Mouse (Mus musculus) common myeloid progenitor, adult 5-6 weeks (primary cell): ENCODE measurements at regions not wholly inside any gene's neighbourhood (a gene's known extent, or its start where the extent isn't known, plus 50 kb on each side); places are given as distances from the start of the nearest gene placed in this dataset.
A peak's percentile ranks its signal among the peaks of the same experiment; 100 is the strongest.
"Not testable (repeated sequence)": the region's sequence is repeated elsewhere in the genome, so short reads cannot be mapped to it uniquely, and the experiment has no call there.

Experiments used
- ATAC-seq: replicated peaks from 2 replicates; pipeline ENCODE4 v1.8.0; 2016; ENCODE audit warnings: low read depth, mild to moderate bottlenecking, moderate TSS enrichment, inconsistent platforms; ENCODE audit not compliant: poor library complexity, severe bottlenecking

DNA sequence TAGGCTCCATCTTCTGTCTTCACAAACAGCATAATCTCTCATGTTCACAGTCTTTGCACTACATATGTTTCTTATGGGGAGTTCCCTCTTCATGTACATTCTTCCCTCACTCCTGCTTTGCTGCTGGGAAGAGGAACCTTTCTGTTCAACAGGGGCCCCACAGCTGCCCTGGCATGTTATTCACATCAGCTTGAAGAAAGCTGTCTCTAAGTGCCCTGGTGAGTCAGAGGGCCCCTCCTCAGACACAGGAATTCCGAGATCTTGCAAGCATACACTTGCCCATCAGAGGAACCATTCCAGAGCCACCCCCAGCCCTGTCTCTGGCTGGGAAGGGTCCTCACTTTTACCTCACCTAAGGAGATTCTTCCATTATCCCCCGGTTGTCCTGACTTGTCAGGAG lies 151.9 kb upstream of the Camk1g start:
- no peak for ATAC-seq

DNA sequence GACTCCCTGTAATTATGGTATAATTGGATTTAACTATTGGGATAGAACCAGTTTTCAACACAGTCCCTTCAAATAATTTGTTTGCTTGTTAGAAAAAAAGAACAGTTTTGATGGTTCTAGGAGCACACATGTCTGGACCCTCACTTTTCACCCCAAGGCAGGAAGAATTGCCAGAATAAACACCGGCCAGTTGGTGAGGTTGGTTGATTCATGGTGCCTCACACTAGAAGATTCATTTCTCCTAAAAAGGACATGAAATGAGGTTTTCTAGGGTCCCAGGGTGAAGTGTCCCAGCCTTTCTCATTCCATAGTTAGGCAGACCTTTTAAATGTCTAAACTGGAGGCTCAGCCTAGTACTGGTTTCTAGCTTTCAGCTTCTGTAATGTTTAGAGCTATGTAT lies 148.7 kb upstream of the Camk1g start:
- no peak for ATAC-seq

DNA sequence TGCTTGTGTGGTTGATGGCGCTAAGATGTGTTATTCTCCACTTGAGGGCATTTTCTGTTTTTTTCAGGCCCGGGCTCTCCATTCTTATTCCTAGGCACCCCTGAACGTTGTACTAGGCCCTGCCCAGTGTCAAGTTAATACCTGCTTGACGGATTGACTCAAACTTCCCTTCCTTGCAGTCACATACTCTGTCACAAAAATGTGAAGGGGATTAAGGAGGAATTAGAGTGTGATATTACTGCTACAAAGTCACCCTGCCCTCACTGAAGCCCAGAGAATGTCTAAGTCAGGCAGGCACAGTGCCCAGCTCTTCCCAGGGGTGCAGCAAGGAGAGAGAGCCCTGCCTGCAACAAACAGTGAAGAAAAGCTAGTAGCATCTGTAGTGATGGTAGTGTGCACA lies 147.9 kb upstream of the Camk1g start:
- ATAC-seq, result no peak

DNA sequence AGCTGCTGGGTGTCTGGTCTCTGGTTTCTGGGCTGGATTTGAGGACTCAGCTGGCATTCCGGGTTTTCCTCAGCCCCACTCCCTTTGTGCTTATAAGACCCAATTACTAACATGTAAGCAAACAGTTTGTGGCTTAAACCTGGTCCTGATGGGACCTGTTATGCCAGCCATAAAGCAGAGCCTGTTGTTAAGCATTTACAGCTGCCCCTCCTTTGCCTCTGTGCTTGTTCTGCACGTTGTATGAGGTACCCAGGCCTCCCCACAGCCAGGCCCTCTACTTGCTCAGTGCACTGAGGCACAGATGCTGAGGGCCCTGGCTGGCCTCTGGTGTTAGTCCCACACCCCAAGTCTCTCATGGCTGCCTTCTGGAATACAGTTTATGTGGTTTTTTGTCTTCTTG lies 147.2 kb upstream of the Camk1g start:
- ATAC-seq, result no peak

DNA sequence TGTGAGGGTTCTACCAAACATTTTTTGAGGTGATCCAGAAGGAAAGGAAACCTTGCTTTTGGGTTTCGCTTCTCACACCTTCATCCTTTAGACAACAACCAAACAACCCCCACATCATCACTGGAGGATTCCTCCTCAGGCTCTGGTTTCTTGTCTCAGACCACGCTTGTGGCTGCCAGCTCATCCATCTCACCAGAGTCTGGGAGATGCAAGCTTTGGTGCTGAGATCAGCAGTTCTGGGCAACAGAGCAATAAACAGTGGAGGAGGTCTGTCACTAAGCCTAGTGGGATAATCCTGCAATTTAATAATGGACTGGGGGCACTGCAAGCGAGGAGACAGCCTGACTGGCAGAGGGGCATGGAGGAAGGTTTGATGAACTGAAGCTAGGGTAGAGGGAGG lies 146.3 kb upstream of the Camk1g start:
- no peak for ATAC-seq

DNA sequence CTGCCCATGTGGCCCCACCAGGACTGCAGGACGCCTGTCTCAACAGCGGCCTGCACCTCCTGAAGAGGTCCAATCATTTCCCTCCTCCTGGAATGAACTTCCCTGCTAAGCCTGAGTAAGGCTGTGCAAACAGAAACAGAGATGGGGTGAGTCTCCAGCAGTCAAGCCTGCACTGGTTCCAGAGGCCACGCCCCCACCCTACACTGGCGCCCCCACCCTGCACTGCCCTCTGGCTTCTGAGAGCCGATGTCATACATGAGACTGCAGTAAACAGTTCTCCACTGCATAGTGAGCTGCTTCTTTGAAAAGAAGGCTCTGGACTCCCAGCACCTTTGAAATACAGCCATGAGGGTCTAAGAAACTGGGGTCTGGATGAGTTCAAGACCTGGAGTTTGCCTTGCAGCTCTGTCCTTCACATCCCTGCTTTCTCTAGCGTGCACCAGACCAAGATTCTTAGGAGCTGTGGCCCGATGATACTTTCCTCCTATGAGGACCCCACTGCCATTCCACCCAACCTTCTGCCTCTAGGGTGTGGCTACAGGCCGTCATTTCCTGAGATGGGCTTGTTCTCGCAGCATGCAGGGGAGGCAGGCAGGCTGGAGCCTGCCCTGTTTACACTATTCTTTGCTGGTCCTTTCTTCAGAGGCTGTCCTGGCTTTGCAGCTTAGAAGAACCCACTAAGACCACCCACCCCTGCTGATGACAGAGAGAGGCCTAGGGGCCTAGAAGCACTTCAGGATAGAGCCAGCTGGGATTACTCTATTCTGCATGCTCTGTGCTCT lies 144.0 kb upstream of the Camk1g start:
- peak; percentile 91 for ATAC-seq

DNA sequence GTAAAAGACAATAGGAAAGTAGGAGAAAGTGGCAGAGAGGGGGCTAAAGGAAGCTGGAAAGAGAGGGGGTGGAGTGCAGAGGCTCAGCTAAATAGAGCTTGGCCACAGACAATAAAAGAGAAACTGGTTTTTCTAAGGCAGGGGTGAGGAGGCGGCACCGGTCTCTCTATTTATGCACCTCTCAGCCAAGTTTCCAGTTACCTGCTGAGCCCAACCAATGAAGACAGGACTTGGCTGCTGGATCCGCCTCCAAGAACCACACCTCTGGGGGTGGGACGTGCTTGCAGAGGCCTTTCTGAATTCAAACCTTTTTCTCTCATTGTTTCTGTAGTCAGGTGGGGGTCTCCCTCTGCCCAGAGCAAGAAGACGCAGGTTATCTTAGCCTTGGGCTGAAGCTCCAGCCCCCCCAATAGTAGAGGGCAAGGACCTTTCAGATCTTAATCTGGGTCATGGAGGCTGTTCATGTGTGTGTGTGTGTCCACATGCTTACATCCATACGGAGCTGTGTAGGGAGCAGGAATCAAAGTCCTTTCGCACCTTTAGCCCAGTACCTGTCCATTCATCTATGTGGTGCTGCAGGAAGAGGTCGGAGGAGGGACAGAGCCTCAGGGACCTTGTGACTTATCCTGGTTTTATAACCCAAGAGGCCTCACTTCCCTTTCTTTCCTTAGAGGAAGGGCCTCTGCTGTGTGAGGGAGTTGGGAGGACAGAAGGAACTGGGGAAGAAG lies 140.1 kb upstream of the Camk1g start:
- ATAC-seq, result no peak

DNA sequence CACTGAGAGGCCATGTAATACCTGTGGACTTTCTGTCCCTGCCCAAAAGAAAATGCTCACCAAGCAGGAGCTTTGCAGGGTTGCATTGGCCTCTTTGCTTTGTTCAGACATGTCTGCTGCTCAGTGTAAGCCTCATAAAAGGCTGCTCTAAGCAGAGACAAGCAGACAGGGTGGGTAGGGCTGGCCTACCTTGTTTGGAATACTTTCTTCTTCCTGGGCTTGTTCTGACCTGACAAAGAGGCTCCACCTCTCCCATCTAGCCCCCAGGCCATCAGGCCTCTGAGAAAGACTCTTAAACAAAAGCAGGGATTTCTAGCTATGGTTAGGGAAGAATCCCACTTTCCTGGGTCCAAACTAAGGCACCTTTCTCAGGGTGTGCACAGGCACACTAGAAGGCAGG lies 138.2 kb upstream of the Camk1g start:
- no peak for ATAC-seq

DNA sequence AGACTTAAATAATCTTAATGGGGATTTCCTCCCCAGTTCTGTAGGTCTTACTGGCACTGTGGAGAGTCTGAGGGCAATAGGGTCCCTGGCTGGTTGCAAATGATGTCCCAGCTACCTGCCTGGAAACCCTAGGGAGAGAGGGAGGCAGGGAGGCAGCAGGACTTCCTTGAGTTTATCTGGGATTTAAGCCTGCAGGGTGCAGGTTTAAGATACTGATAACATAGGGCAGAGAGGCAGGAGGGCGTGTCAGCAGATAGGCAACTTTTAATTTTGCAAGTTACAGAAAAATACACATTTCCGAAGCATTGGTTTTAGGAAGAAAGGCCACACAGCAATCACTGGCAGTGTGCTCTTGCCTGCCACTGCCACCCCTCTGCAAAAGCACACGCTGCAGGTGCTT lies 136.9 kb upstream of the Camk1g start:
- no peak for ATAC-seq

DNA sequence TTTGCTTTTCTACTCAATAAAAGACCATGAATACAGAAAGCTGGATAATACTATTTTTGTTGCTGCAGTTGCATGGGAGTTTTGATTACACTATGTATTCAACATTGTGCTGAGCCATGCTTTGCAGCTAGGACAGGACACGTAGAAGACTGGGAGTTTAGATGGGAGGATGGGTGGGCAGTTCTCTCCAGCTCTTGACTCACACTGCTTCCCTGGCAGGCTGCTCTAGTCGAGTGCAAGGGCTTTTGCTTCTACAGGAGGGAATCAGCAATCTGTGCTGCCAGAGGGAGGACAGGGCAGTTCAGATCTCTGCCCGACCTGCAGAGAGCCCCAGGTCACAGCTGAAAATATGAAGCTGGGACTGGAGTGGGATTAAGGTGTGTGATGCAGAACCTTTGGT lies 135.3 kb upstream of the Camk1g start:
- no peak for ATAC-seq

DNA sequence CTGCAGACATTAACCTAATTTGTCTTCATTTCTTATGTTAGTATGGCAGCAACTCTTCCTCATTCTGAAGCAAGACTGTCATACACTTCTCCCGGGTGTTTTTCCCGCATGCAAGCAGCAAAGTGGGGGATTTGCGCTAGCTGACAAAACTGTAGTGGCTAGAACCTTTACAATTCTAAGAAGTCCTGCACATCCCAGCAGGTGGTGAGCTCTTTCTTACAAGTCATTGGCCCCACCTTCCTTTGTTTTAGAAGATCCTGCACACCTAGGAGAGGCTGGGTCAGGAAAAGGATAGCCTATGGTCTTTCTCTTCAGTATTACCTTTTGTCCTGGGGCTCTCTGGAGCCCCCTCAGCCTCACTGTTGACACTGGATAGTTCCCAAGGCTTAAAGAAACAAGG lies 134.5 kb upstream of the Camk1g start:
- no peak for ATAC-seq

DNA sequence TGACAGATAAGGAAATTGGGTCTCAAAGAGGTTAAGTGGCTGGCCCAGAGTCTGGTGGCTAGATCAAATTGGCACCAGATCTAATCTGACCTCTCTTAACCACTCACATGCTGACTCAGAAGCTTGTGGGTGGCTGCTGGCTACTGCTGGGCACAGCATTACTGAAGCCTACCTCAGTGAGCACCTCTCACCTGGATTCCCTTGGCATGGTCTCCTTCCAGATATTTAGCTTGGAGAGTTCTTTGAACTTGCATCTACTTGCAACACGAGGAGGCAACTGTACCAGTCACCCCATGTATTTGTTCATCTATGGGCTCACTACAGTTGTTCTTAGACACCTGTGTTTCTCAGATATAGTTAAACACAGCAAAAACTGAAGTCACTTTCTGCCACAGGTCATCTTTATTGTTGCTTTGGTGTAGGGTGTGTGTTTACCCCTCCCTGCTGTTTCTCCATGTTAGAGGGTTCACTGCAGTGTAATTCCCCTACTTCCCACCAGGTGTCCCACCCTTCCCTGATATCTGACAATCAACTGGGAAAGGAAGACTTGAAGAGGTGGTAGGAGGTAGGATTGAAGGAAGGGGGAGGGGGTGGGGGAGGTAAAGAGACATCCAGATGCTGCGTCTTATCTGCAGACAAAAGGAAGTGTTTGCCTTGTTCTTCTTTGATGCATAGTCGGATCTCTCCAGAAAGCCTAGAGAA lies 133.7 kb upstream of the Camk1g start:
- ATAC-seq, result peak; percentile 85

DNA sequence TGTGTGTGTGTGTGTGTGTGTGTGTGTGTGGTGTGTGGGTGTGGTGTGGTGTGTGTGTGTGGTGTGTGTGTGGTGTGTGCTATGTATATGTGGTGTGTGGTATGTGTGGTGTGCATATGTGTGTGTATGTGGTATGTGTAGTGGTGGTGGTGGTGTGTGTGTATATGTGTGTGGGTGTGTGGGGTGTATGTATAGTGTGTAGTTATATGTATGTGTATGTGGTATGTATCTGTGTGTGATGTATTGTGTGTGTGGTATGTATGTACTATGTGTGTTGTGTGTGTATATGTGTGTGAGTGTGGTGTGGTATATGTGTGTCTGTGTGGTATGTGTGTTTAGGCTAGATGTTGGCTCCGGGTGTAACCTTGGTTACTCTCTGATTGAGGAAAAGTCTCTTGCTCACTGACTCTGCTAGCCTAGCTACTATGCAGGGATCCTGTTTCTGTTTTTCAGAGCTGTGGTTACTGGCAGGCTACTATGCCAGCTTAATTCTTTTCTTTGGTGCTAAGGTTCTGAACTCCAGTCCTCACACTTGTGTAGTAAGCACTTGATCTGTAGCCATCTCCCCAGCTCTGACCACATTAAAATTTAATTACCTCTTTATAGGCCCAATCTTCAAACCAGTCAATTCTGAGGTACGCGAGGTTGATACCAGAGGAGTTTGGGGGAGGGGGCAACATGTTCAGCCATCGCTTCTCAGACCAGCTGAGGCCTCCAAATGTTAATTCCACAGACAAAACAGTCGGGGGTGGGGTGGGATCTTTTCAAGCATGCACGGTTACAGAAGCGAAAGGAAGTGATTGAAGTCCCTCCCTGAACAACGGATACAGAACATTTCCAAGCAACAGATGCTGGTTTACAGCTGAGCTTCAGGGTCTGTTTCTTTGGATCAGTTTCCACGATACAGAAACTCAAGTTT lies 126.4 kb upstream of the Camk1g start:
- no peak for ATAC-seq

DNA sequence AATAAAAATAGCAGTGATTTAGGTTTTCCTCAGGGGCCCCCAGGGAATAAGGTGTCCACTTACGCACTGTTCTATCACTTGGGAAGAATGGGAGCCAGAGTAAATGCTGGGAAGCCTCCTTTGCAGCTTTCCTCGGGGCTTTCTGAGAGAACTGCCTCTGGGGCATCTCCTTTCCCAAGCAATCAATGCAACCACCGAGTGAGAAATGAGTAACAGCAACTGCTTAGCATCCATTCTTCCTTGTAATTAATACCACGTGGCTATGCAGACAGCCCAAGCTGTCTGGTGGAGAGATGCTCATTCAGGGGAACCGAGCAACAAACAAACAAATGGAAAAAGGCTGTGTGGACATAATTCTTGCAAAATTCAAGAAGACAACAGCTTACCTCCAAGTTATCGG lies 117.9 kb upstream of the Camk1g start:
- no peak for ATAC-seq

DNA sequence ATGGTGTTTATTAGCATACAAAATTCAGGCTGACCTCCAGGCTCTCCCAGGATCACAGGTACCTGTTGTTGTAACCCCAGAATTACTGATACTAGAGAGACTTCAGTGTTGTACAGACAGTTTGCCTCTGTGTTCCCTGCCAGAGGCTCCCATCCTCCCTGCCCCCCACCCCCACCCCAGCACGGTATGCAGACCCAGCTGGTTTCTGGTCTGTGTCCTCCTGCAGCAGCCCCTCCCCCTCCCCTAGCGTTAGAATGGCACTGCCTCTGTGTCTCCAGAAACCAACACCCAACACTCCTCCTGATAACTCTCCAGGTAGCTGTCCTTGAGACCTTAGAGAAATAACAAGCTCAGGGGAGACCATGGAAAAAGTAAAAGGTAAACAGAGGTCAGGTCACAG lies 116.6 kb upstream of the Camk1g start:
- not testable (repeated sequence) for ATAC-seq

DNA sequence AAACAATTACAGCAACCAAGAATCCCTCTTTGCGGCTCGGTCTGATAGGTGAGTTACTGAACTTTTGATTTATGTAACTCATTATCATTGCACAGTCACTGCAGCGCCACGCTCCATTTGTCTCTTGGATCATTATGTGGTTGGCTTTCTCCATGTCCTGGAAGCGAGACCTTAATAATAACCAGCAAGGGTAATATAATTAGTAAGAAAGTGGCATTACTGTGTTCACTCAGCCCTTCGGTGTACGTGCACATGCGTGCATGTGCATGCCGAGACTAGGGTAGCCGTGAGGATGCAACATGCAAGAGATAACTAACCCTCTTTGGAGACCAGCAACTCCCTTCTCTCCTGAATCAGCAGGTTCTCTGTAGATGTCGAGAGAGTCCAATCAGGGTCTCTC lies 114.9 kb upstream of the Camk1g start:
- no peak for ATAC-seq

DNA sequence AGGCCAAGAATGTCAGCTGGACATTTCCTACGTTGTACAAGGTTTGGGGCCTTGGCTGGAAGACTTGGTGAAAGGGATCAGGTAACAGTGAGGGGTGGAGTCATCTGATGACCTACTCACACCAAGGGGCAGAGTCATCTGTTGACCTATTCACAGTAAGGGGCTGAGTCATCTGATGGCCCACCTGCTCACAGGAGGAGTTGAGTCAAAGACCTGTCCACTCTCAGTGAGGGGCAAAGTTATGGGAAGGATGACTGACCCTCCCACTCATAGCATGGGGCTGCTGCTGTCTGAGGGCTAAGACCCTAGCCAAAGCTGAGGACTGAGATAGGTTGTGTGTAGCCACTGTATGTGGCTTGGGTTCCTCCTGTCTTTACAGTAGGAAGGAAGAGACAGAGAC lies 107.2 kb upstream of the Camk1g start:
- ATAC-seq, result no peak

DNA sequence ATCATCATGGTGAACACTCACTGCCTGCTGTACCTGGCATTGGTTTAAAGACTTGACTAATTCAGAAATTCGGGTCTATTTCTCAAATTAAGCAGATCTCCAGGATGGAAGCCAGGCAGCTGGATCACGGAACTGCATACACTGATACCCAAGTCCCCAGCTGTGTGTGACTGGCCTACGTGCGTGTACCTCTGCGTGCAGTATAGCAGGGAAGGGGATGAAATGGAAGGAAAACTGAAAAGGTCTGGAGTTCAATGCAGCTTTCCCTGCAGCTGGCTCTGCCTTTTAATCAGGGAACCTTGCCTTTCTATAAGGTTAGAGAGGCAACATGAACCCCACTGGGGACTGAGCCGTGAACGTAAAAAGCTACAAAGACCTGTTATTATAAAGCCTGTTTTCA lies 106.7 kb upstream of the Camk1g start:
- ATAC-seq, result no peak

DNA sequence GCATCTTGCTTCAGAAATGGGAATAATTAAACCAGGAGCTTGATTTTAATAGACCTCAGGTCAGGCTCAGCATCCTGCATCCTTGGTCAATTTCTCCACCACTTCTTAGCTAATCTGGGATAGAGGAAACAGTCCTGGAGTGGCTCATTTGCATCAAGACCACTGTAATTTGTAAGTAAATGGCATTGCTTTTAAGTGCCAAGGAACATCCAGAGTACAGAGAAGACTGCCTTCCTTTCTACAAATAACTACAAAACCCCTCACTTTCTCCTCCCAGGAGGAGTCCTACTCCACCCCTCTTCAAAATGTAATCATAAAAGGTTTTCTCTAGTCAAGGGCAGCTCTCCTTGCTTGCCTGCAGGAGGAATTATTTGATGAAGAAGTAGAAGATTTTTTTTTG lies 96.2 kb upstream of the Camk1g start:
- ATAC-seq, result no peak

DNA sequence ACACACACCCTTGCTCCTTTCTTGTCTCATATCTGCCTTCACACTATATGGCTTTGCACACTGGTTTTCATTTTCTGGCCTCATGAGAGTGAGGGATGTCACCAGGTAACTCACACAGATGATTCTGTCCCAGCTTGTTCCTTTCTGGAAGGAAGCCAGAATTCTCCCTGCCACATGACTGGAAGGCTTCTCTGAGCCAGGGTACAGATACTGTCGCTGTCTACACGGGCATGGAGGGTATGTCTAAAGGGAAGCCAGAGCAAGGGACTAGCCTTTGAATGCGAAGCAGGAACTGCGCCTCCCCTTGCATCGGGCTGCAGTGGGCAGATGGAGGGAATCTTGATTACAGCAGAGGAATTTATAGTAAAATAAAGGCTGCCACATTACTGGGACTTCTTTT lies 89.6 kb upstream of the Camk1g start:
- ATAC-seq, result no peak
